Mouse (Mus musculus): ENCODE measurements around the gene Ubr2.

Gene Ubr2

GRCm38 (mm10) chr17:47009898-47010721 lies at the start of gene Ubr2:
TSS of gene Ubr2 (minus strand) at chr17:47010556.
- DNase-seq (ENCODE audit: extremely low spot score, low spot score) = peak; percentile 88

GRCm38 (mm10) chr17:47059836-47060360 lies 49.5 kb upstream of the Ubr2 start:
- DNase-seq (ENCODE audit: extremely low spot score, low spot score) = peak; percentile 22

GRCm38 (mm10) chr17:47057966-47058365 lies 47.6 kb upstream of the Ubr2 start:
- DNase-seq (ENCODE audit: extremely low spot score, low spot score) = no peak

- no peak for DNase-seq (ENCODE audit: extremely low spot score, low spot score)
Observed at GRCm38 (mm10) chr17:47056476-47056875, 46.1 kb upstream of the Ubr2 start.

GRCm38 (mm10) chr17:47055121-47055520 lies 44.8 kb upstream of the Ubr2 start:
- no peak for DNase-seq (ENCODE audit: extremely low spot score, low spot score)

GRCm38 (mm10) chr17:47054613-47055012 lies 44.3 kb upstream of the Ubr2 start:
- DNase-seq (ENCODE audit: extremely low spot score, low spot score) = no peak

- no peak for DNase-seq (ENCODE audit: extremely low spot score, low spot score)
Observed at GRCm38 (mm10) chr17:47050678-47051077, 40.3 kb upstream of the Ubr2 start.

GRCm38 (mm10) chr17:47042866-47043265 lies 32.5 kb upstream of the Ubr2 start:
- no peak for DNase-seq (ENCODE audit: extremely low spot score, low spot score)

- peak; percentile 85 for DNase-seq (ENCODE audit: extremely low spot score, low spot score)
Observed at GRCm38 (mm10) chr17:47038844-47039803, 28.8 kb upstream of the Ubr2 start.

- no peak for DNase-seq (ENCODE audit: extremely low spot score, low spot score)
Observed at GRCm38 (mm10) chr17:47034536-47034935, 24.2 kb upstream of the Ubr2 start.

GRCm38 (mm10) chr17:47033643-47034042 lies 23.3 kb upstream of the Ubr2 start:
- DNase-seq (ENCODE audit: extremely low spot score, low spot score) = peak; percentile 57

- no peak for DNase-seq (ENCODE audit: extremely low spot score, low spot score)
Observed at GRCm38 (mm10) chr17:47024805-47025204, 14.4 kb upstream of the Ubr2 start.

- no peak for DNase-seq (ENCODE audit: extremely low spot score, low spot score)
Observed at GRCm38 (mm10) chr17:47023369-47023768, 13.0 kb upstream of the Ubr2 start.

GRCm38 (mm10) chr17:47012896-47013295 lies 2.5 kb upstream of the Ubr2 start:
- no peak for DNase-seq (ENCODE audit: extremely low spot score, low spot score)

- DNase-seq (ENCODE audit: extremely low spot score, low spot score) = no peak
Observed at GRCm38 (mm10) chr17:47011661-47012043, 1.3 kb upstream of the Ubr2 start.

GRCm38 (mm10) chr17:47010722-47011660 lies 635 bp upstream of the Ubr2 start:
- DNase-seq (ENCODE audit: extremely low spot score, low spot score) = peak; percentile 58

GRCm38 (mm10) chr17:47009546-47009897 lies 834 bp downstream of the Ubr2 start:
- no peak for DNase-seq (ENCODE audit: extremely low spot score, low spot score)

GRCm38 (mm10) chr17:47009016-47009415 lies 1.3 kb downstream of the Ubr2 start:
- DNase-seq (ENCODE audit: extremely low spot score, low spot score) = no peak

GRCm38 (mm10) chr17:47008506-47008905 lies 1.9 kb downstream of the Ubr2 start:
- no peak for DNase-seq (ENCODE audit: extremely low spot score, low spot score)

GRCm38 (mm10) chr17:47006741-47007140 lies 3.6 kb downstream of the Ubr2 start:
- no peak for DNase-seq (ENCODE audit: extremely low spot score, low spot score)
